Mouse (Mus musculus): ENCODE data around the gene Chia1. TPM values are rescaled to one million over a fixed set of nuclear protein-coding genes. Genes with fewer than 3 reads are reported as not detected.

Chia1 gene
- total and polyA plus RNA-seq, 3 experiments, result not detected

GRCm38 (mm10) chr3:106126999-106127398 lies 14.0 kb downstream of the Chia1 start:
- no peak for DNase-seq (ENCODE audit: low read depth, low spot score)
- Histone ChIP-seq H3K36me3 (ENCODE audit: control insufficient read depth in 1 of 2, insufficient read depth in 2 of 2, low read length in 2 of 2) (no peaks in the 10 kb centered on the region), H3K79me2 (ENCODE audit: control insufficient read depth, insufficient read depth, low read length, poor library complexity) (no peaks in the 10 kb centered on the region), H3K4me3 (ENCODE audit: control insufficient read depth in 1 of 2, insufficient read depth in 1 of 2, low read depth in 2 of 2, low read length in 2 of 2) (no peak overlapping the region), H3K4me1 (ENCODE audit: control insufficient read depth in 1 of 2, insufficient read depth in 2 of 2, low read length in 2 of 2) (no peaks in the 10 kb centered on the region), H3K27ac (ENCODE audit: control insufficient read depth, low read depth, low read length) (no peak overlapping the region), H3K9ac (ENCODE audit: control insufficient read depth, low read depth, low read length, poor library complexity, severe bottlenecking) (no peak overlapping the region), H3K9me3 (replicated peaks; ENCODE audit: insufficient read depth, low read length) (no peaks in the 10 kb centered on the region), H3K27me3 (ENCODE audit: control insufficient read depth in 1 of 2, insufficient read depth in 2 of 2, low read length in 2 of 2) (no peaks in the 10 kb centered on the region)
- TF ChIP-seq ZNF384 (IDR thresholded peaks at IDR 0.05; ENCODE audit: low read depth, low read length), result no peak
- TF ChIP-seq POLR2A (IDR thresholded peaks at IDR 0.05; ENCODE audit: control insufficient read depth in 1 of 2, insufficient read depth in 1 of 2, low read depth in 1 of 2, low read length in 2 of 2, poor library complexity in 1 of 2), result no peak
- no peak for TF ChIP-seq POLR2AphosphoS5 (IDR thresholded peaks at IDR 0.05; ENCODE audit: borderline replicate concordance, low read depth, low read length)
- no peak for TF ChIP-seq GABPA (IDR thresholded peaks at IDR 0.05; ENCODE audit: low read depth, low read length)
- no peak for TF ChIP-seq MXI1 (IDR thresholded peaks at IDR 0.05; ENCODE audit: low read depth, low read length)
- no peak for TF ChIP-seq JUND (IDR thresholded peaks at IDR 0.05; ENCODE audit: low read depth, low read length)
- no peak for TF ChIP-seq RCOR1 (IDR thresholded peaks at IDR 0.05; ENCODE audit: low read depth, low read length)
- no peak for TF ChIP-seq BHLHE40 (IDR thresholded peaks at IDR 0.05; ENCODE audit: borderline replicate concordance, low read depth, low read length)
- no peak for TF ChIP-seq ZC3H11A (IDR thresholded peaks at IDR 0.05; ENCODE audit: low read depth, low read length)
- no peak for TF ChIP-seq NELFE (IDR thresholded peaks at IDR 0.05; ENCODE audit: low read depth, low read length)
- TF ChIP-seq HCFC1 (IDR thresholded peaks at IDR 0.05; ENCODE audit: low read depth, low read length), result no peak

- Histone ChIP-seq H3K27me3 (ENCODE audit: control insufficient read depth in 1 of 2, insufficient read depth in 2 of 2, low read length in 2 of 2) (no peaks in the 10 kb centered on the region), H3K9ac (ENCODE audit: control insufficient read depth, low read depth, low read length, poor library complexity, severe bottlenecking) (no peak overlapping the region), H3K4me3 (ENCODE audit: control insufficient read depth in 1 of 2, insufficient read depth in 1 of 2, low read depth in 2 of 2, low read length in 2 of 2) (no peak overlapping the region), H3K79me2 (ENCODE audit: control insufficient read depth, insufficient read depth, low read length, poor library complexity) (no peaks in the 10 kb centered on the region), H3K4me1 (ENCODE audit: control insufficient read depth in 1 of 2, insufficient read depth in 2 of 2, low read length in 2 of 2) (no peaks in the 10 kb centered on the region), H3K36me3 (ENCODE audit: control insufficient read depth in 1 of 2, insufficient read depth in 2 of 2, low read length in 2 of 2) (no peaks in the 10 kb centered on the region), H3K9me3 (replicated peaks; ENCODE audit: insufficient read depth, low read length) (no peaks in the 10 kb centered on the region), H3K27ac (ENCODE audit: control insufficient read depth, low read depth, low read length) (no peak overlapping the region)
- TF ChIP-seq TBP (IDR thresholded peaks at IDR 0.05; ENCODE audit: low read depth, low read length) (no peak), MAZ (IDR thresholded peaks at IDR 0.05; ENCODE audit: low read depth, low read length) (no peak), GATA1 (IDR thresholded peaks at IDR 0.05; ENCODE audit: low read depth, low read length) (no peak), EP300 (IDR thresholded peaks at IDR 0.05; ENCODE audit: low read depth in 1 of 2, low read length in 2 of 2) (no peak), GABPA (IDR thresholded peaks at IDR 0.05; ENCODE audit: low read depth, low read length) (no peak), POLR2AphosphoS5 (IDR thresholded peaks at IDR 0.05; ENCODE audit: borderline replicate concordance, low read depth, low read length) (no peak), POLR2AphosphoS2 (IDR thresholded peaks at IDR 0.05; ENCODE audit: low read length) (no peak), ZC3H11A (IDR thresholded peaks at IDR 0.05; ENCODE audit: low read depth, low read length) (no peak), RAD21 (IDR thresholded peaks at IDR 0.05; ENCODE audit: low read depth, low read length) (no peak), MYC (IDR thresholded peaks at IDR 0.05; ENCODE audit: low read depth, low read length) (no peak), ZNF384 (IDR thresholded peaks at IDR 0.05; ENCODE audit: low read depth, low read length) (no peak), CTCF (IDR thresholded peaks at IDR 0.05 in 2 of 3, conservative IDR thresholded peaks at IDR 0.05 in 1 of 3; ENCODE audit: control insufficient read depth in 1 of 3, insufficient read depth in 1 of 3, low read depth in 2 of 3, low read length in 3 of 3, poor library complexity in 1 of 3, severe bottlenecking in 1 of 3) (no peak), ETS1 (IDR thresholded peaks at IDR 0.05; ENCODE audit: low read depth, low read length) (no peak), ELF1 (IDR thresholded peaks at IDR 0.05; ENCODE audit: low read depth, low read length) (no peak), CHD2 (IDR thresholded peaks at IDR 0.05; ENCODE audit: low read length) (no peak)
- no peak for DNase-seq (ENCODE audit: low read depth, low spot score)
Observed at GRCm38 (mm10) chr3:106128807-106129493, 15.9 kb downstream of the Chia1 start.
